Mouse (Mus musculus): ENCODE results near the gene Rprd1b. TPM values are rescaled to one million over a fixed set of nuclear protein-coding genes. Genes with fewer than 3 reads are reported as not detected.

The Rprd1b gene
- polyA plus RNA-seq, 3 experiments from 2014 or later, result 19.4 to 23.4 (median 21.2) TPM

DNA sequence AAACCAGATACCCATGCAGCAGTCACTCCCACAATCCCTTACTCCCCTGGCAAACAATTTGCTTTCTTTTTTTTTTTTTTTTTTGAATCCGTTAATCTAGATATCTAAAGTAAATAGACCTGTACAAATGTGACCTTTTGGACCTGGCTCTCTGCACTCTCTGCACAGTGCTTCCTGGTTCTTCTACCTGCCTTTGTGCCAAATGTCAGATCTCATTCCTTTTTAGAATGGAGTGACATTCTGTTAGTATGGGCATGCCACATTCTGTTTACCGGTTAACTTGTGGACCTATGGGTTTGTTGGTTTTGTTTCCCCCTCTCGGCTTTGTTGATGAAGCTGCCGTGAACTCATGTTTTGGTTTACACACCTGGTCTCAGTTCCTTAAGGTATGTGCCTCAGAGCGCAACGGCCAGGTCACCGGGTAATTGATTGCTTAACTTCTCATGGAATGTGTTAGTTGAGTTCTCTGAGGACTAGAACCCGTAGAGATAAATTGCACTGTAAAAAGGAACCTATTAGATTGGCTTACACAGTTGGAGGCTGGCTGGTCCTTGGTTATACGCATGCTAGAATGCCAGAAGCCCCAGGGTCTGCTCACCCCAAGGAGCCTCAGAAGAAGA, 52.4 kb downstream of the Rprd1b start:
- ATAC-seq, result no peak

- ATAC-seq, result no peak
These were observed 56.2 kb downstream of the Rprd1b start for GRCm38 (mm10) chr2:158084486-158084885.

DNA sequence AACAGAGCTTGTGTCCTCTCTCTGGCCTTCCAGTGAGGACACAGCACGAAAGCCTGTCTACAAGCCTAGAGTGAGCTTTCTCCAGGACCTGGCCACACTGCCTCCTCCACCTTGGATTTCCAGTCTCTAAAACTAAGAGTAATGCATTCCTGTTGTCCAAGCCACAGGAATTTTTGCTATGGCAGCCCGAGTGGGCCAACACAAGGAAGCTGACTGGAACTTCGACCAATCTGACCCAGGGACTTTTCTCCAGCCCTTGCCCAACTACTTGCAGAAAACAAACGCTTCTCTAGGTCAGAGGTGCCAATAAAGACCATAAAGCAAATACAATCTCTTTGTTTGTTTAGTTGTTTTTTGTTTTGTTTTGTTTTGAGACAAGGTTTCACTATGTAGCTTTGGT, 61.8 kb downstream of the Rprd1b start:
- ATAC-seq, result no peak

DNA sequence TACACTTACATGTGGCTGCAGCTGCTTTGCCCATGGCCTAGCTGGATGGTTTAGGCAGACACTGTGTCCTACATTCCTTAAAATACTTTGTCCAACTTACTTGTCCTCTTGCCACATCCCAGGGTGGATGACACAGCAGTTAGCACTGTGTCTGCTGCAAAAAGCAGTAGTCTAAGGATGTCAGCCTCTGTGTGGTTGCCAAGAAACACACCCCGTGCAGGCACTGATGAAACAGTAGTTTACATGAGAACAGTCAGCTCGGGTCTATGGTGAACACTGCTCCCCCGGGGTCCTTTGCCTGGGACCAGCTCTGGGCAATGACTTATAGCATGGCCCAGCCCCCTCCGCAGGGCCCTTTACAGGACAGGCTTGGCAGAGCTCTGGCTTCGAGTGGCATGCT, 65.0 kb downstream of the Rprd1b start:
- no peak for ATAC-seq

DNA sequence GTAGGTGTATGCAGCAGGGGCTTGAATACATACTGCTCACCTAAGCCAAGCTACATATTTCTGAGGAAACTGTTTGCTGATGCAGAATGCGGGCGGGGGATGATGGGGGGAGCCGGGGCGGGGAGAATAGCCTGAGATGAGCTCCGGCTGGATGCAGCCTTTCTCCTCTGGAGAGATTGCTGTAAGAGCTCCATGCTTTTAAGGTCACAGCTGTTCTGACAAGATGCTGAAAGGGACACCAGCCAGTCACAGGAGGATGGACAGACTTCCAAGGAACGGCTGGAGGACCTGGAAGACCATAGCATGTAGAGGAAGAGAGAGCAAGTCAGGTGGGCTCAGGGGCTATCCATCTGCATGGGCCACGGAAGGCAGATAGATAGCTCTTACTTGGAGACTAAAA, 66.0 kb downstream of the Rprd1b start:
- no peak for ATAC-seq

DNA sequence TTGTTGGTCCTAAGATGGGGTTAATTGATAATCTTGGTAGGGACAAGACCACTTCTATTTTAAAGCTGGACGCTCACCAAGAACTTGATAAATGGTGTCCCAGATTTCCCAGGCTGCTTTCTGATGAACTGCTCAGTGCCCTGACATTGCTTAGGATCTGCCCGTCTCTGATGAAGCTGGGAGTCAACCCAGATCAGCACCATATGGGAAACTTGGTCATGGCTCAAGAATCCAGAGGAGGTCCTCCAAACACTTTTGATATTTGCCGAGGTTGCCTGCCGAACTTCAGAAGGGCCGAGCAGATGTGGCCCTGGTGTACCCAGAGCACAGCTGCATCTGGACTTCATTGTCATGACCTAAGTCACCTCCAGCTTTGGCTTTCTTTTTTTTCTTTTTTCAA, 66.5 kb downstream of the Rprd1b start:
- no peak for ATAC-seq

DNA sequence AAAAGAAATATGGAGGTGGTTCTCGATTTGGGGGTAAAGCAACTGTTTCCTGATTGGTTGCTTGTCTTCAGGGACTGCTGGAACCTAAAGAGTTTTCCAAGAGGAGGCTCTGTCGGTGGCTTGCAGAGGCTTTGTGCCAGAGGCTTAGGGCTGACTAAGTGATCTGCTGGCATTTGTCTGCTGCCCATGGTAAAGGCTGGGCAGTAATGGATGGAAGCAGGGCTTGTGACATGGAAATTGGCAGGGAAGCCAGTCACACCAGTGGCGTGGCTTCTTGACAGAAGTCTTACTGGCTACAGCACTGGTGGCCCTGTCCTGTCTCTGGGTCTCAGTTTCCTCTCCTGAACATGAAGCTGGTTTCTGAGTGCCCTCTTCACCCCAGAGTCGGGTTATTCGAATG, 68.8 kb downstream of the Rprd1b start:
- no peak for ATAC-seq

DNA sequence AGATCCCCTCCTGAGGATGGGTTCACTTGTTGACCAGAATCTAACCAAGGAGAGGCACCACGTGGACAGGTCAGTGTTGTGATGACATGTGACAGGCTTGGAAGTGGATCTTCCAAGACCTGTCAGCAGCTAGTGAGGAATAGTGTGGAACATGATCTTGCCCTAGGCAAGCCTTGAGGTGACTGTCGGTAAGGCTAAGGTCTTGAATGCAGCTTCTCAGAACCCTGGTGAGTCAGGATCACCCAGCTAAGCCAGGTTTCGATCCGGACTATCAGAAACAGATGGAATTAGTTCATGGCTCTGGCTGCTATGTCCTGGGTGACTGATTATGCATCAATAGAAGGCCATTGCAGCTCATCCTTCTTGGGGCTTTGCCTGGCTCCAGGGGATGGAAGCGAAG, 70.4 kb downstream of the Rprd1b start:
- ATAC-seq, result no peak

DNA sequence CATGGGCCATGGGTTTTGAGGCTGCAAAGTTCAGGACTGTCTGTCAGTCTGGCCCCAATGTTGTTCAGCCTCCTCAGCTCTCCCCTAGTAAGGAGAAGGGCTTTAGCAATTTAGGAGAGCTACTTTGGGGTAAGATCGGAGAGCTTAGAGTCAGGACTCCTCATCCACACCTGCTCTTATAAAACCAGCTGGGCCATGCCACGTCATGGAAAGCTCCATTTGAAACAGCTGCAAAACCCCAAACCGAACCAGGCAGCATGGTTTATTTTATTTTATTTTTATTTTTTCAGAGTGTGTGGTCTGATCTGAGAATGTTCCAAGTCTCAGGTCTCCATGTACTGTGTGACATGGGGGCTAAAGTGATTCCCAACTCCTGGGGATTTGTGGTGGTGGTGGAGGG, 71.2 kb downstream of the Rprd1b start:
- ATAC-seq, result no peak

DNA sequence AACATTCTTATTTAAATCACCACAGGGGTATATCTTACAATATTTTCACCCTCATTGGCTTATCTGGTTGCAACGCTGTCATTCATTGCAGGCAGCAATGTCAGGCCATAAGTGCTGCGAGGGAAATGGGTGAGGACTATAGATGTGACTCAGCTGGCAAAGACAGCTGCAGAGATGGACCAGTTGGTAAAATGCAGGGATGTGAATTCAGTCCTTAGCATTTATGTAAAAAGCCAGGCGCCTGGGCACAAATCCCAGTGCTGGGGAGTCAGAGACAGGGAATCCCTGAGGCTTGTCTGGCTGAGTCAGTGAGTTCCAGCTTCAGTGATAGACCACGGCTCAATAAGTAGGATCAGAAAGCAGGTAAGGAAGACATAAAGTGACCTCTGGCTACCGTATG, 73.5 kb downstream of the Rprd1b start:
- ATAC-seq, result no peak

DNA sequence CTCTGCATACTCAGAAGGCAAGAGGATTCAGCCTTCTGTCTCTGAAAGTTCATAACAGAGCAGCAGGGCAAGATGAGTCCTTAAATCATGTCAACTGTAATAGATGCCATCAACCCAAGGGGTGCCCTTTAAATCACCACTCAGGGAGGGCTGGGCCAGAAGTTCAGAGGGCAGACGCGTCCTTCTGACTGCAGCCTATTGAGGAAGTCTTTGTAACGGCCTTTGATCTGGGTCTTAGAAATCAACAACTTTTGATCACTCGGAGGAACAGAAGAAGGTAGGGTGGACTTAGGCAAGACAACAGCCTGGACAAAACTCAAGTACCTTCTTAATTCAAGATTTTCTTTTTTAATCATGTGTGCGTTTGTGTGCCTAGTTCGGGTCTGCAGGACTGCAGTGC, 76.7 kb downstream of the Rprd1b start:
- no peak for ATAC-seq

- ATAC-seq, result no peak
These were observed 77.3 kb downstream of the Rprd1b start for GRCm38 (mm10) chr2:158105605-158106004.

GRCm38 (mm10) chr2:158106947-158107587, 78.8 kb downstream of the Rprd1b start:
- ATAC-seq, result no peak

GRCm38 (mm10) chr2:158109516-158109915, 81.2 kb downstream of the Rprd1b start:
- no peak for ATAC-seq

DNA sequence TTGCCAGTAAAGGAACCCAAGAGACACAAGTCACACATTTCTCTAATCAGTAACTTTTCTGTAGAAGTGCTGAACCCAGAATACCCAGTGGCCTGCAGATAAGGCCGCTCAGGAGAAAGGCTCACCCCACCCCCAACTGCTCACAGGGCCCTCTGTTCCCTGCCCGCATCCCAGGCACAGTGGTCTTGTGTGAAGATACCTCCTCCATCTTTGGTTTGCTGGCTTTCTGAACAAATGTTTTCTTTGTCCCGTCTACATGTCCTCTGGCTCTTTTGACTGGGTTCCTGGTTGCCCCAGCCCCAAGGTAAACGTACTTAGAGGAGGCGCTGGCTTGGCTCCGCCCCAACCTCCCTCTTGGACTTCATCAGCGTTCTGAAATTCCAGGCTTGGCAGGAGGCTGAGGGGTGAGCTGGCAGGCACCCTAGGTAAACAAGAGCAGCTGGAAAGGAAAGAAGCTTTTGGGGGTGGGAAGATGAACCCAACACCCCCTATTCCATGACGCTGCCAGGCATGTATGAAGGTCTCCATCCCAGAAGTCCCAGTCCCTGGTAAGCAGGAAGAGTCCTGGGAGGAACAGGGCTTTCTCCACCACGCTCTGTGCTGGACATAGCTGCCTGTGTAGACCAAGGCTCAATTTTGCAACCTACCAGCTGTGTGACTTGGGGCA, 85.4 kb downstream of the Rprd1b start:
- no peak for ATAC-seq

DNA sequence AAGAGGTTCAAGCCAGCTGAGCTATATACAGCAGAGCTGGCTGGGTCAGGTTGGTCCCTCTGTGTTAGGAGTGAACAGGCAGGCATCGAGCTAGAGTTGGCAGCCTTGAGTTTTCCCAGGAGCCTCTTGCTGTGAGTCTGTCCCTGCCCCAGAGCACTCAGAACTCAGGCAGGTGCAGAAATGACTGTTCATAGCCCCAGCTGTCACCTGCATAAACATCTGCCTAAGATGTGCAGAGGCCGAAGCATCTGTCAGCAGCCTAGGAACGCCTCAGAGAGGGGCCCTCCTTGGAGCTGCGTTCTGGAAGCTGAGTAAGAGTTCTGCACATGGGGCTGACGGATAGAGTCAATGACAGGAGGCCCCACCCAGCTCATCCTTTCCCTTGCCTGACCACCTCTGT, 86.6 kb downstream of the Rprd1b start:
- no peak for ATAC-seq

GRCm38 (mm10) chr2:158115838-158116453, 87.6 kb downstream of the Rprd1b start:
- no peak for ATAC-seq

DNA sequence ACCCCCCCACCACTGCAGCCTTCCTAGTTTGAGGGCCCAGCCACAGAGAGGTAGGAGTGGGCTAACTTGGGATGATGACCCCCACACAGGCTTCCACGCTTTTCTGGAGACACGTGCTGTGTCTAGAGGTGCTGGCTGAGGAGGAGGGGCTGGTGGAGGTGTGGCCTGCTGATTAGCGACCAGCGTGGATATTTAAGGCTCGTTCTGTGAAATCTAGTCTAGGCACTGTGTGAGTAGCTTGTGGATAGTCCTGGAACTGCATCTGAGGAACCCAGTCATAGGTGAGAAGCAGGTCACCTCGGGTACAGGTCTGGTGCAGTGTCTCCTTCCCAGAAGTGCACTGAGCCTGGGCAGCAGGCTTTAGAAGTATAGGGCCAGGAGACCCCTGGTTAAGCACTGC, 88.4 kb downstream of the Rprd1b start:
- ATAC-seq, result no peak

DNA sequence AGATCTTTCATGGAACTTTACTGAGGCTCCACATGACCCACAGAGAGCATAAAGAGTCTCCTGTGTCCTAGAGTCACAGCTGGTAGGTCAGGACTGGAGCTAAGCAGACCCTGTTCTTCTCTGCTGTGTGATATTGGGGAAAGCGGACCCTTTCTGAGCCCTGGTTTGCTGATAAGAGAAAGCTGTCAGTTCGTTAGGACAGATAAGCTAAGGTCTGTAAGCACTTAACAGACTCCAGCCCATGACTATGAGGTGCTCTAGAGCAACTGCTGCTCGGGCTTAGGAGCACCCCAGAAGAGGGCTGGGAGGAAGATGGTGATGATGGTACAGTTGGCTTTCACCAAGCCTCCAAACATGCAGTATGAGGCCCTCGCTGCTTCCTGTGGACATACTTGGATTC, 90.8 kb downstream of the Rprd1b start:
- ATAC-seq, result no peak

DNA sequence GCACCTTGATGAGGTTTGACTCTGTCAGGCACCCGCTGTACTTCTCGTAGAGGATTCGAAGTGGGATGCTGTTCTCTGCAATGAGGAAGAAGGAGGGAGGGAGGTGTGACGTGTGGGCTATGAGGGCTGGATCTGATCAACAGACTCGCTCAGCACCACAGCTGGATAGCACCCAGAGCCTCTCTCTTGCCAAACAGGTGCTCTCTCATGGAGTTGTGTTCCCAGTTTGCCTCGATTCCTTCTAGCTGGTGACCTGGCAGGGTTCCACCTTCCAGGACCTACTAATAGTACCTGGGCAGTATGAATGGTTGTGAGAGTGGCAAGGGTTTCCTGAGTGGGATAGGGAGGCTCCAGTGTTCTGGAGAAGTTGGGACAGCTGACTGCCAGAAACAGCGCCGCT, 91.9 kb downstream of the Rprd1b start:
- ATAC-seq, result no peak

DNA sequence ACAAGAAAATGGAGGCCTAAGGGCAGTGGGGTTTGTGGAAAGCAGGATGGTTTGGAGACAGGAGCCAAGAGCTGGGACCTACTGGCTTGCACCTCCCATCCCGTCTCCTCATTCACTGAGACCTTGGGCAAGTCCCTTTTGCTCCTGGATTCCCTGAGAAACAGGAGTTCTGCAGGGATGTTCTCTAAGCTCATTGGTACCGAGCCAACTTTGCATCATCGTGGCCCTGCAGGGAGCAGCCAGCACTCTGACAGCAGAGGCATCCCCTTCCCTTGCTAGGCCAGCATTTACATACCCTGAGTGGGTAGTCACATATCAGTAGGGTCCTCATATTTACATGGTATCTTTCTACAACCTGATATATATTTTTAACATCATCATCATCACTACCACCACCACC, 92.6 kb downstream of the Rprd1b start:
- no peak for ATAC-seq

- no peak for ATAC-seq
These were observed 93.5 kb downstream of the Rprd1b start for GRCm38 (mm10) chr2:158121645-158122326.

DNA sequence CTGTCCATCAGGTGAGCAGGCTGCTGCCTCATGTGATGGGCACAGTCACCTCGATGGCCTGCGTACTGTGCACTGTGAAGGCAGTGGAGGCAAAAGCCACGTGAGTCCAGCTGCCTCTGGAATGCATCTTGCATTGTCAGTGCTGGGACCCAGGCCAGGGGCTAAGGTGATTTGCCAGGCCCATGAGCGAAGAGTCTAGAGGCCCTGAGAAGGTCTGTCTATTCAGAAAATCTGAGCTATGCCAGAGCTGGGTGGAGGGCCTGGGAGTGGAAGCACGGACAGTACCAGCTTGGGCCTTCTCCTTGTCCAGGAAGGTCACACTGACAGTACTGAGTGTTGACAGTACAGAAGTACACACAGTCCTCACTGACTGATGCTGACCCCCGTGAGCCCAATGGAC, 94.5 kb downstream of the Rprd1b start:
- ATAC-seq, result no peak
